Mouse (Mus musculus) natural killer cell, adult 2 months (primary cell): ENCODE results near the gene Ucp1.
A peak's percentile ranks its signal among the peaks of the same experiment; 100 is the strongest.

Experiments used
- DNase-seq, 2 experiments: peaks; one replicate each; pipeline ENCODE4 v3.0.0; 2022; ENCODE audit warnings: low spot score in 2 of 2

Ucp1 gene

DNA sequence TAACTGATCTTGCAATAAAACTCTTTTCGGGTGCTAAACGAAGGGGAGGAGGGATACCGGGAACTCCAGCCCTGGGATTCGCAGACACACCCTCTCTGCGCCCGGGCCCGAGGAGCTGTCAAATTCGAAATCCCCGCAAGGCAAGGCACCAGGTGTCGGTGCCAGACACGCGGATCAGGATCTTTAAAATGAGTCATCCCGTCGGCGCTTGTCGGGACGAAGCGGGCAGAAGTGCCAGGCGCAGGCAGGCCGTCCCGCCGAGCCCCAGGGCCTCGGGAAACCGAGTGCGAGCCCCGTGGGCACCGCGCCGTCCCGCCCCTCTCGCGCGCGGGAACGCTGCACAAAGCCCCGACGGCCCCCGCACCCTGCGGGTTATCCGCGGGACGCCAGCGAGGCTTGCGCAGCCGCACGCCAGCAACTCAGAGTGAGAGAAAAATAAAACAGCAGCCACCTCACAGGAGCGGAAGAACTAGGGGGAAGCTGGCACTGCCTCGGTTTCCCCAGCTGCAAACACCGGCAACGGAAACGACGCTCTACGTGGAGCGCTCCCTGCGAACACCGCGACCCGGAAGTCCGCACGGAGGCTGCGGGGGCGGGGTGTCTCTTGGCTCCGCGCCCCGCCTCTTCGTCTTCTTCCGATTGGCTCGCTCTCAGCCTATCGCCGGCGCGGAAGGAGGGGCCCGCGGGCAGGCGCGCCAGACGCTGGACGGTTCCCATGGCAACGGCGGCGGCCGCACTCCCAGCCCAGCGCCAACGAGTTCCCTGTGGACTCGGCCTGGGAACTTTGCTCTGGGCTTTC is 41.9 kb downstream of the Ucp1 start, which contains the start of gene Elmod2:
Gene Elmod2 (minus strand): TSS at position 588 of the 799 bp plus-strand sequence.
- DNase-seq, result peak; percentile 85 to 92

DNA sequence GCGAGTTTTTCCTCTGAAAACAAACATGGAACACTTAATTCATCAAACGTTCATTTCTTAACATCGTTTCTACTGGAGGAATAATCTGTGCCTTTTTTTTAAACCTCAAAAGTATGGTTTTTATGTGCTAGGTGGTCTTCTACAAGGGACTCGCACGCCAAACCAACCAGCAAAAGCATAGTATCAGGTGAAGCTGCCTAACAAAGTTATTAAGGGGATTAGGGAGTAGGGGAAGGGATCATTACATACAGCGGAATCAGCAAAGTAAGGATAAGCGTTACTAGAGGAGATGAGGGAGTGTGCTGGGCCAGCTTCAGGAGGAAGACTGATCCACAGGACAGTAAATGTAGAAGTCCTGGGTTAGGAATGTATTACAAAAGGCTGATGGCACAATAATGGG is 42.7 kb downstream of the Ucp1 start:
- no peak for DNase-seq

DNA sequence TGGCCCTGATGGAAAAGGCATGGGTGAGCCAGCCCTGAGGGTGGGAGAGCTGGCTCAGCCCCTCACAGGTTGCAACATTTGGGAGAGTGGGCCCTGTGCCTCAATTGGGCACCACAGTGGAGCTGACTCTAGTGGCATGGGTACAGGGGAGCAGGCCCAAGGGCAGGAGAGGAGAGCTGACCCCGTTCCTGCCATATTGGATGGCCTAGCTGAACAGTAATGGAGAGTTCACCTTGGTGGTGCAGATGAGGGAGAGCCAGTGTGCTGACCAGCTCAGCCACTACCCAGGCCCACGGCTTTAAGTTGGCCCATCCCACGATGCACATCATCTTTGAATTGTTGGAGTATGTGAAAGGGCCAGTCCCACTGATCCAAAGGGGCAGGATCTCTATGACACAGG is 51.9 kb downstream of the Ucp1 start:
- DNase-seq, result no peak

DNA sequence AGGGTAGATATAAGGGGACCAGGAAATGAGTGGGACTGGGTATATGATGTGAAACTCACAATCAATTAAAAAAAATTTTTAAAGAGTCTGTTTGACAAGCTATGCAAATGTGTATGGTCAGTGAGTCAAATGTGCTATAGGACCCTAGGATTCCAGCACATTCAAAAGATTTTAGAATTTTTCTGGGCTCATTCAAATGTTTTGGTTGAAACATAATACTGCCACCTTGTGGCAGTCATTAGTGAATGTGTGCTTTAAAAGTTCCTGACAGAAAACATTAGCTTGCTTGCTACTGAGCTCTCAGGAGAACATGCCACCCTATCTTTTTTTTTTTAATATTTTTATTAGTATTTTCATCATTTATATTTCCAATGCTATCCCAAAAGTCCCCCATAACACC is 52.5 kb downstream of the Ucp1 start:
- no peak for DNase-seq
